Mouse (Mus musculus) spleen, postnatal 36 days (tissue): ENCODE data around the gene Zfp106.

Source experiments
- DNase-seq, 2 experiments: peaks; one replicate each; pipeline ENCODE4 v3.0.0; 2022; ENCODE audit warnings: low spot score in 2 of 2, mixed read lengths in 1 of 2

Zfp106 gene

DNA sequence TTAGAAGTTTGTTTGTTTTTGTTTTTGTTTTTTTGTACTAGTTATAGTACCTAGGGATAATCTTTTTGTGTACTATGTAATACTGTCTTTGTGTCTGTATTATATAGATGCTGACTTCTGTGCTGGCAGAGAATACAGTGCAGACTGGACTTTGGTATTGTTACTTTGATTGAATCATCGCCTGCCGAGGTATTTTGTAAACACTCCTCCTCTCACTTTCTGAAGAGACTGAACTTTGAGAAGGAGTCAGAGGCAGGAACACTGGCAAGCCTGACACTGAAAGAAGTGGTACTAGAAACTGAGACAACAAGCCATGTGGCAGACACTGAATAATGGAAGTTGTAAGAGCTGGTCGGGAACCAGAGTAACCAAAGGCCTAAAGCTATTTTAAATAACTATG, 6.8 kb downstream of the Zfp106 start:
- no peak for DNase-seq

DNA sequence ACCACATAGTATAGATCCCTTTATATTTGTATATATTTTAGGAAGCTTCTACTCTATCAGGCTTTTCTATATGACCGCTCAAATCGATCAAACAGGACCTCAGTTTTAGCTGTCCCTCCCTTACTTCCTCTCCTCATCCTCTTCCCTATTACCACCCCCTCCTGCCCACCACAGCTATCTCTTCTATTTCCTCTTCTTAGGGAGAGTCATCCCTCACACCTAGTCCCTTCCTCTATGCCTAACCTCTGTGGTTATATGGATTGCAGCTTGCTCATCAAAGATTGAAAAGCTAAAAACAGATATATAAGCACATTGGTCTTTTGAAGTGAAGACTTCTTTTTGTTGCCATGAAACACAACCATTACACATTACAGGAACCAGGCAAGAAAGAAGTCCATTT, 18.9 kb downstream of the Zfp106 start:
- no peak for DNase-seq

DNA sequence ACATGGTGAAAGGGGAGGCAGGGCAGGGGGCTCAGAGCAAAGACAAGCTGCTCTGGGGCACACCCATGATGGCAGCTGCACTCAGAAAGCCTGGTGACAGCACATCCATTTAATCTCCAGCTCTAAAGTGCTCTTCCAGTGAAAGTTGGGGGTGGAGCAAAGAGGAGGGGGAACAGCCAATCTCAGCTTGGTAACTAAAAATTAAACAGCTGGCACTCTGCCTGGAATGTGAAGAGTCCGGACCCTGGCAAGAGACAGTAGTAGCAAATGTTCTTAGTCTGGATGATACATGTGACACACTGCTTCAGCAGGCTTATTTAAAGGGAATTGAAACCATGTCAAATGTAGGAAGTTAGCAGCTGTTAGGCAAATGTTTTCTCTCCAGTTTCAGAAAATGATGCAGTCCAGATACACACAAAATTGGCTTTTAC, 23.9 kb downstream of the Zfp106 start:
- peak; percentile 48 to 63 for DNase-seq

DNA sequence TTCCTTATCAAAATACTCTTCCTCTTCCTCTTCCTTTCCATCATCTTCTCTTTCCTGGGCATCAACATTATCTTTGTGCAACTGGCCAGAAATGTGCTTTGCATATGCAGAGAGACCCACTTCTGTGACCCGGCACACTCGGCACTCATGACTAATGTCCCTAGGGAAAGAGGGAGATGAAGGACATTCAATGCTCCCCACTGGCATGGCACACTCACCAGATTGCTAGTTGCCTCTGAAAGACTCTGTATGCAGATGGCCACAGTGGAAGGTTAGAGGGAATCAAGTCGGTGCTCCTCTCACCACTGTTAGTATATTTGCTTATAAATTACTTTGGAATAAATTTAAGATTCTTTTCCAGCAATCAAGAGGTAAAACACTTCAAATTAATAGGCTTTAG, 24.3 kb downstream of the Zfp106 start:
- peak; percentile 4 to 6 for DNase-seq

- DNase-seq: no peak
These were observed 32.4 kb downstream of the Zfp106 start for GRCm38 (mm10) chr2:120531223-120531622.

DNA sequence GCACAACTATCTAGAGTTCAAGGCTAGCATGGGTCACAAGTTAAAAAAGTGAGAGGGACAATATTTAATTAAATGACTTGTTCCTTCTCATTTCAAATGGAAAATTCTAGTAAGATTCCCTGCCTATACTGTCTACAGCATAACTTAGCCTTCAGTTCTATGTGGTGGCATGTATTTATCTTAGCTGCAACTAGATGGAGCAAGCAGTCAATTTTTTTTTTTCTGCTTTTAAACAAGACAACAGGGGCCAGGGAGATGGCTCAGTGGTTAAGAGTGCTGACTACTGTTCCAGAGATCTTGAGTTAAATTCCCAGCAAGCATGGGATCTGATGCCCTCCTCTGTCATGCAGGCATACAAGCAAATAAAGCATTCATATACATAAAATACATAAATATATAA, 34.1 kb downstream of the Zfp106 start:
- DNase-seq: no peak

GRCm38 (mm10) chr2:120526771-120527170, 36.9 kb downstream of the Zfp106 start:
- DNase-seq: no peak

GRCm38 (mm10) chr2:120518547-120519210, 45.0 kb downstream of the Zfp106 start:
- DNase-seq: no peak

DNA sequence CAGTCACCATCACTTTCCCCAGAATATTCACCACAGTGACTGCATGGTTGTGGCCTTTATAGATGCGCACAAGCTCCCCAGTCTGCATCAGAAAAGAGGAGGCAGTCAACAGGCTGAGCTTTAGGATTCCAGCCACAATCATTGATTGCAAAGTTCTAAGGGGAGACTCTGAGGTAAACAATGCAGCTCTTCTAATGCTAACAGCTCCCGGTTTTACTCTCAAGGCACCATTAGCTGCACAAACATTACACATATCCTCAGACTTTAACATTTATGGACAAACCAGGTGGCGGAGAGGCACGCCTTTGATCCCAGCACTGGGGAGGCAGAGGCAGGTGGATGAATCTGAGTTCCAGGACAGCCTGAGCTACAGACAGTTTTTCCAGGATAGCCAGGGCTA, 49.5 kb downstream of the Zfp106 start:
- no peak for DNase-seq

DNA sequence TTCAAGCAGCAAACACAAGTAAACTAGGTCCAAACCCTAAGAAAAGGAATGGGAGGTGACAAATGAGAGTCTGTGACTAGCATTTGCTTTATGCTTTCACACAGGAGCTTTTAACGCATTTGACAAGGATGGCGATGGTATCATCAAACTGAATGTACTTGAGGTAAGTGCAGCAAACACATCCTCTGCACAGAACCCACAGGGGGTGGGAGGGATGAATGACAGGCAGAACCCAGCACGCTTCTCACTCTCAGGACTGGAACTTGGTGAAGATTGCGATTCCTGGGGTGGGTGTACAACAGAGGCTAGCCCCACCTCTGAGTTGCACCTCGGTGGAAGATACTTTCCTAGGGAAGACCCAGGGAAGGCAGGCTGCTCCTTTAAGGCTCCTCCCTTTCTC, 59.7 kb downstream of the Zfp106 start:
- DNase-seq: no peak

- DNase-seq: no peak
These were observed 60.5 kb downstream of the Zfp106 start for GRCm38 (mm10) chr2:120503094-120503493.

- no peak for DNase-seq
These were observed 61.0 kb downstream of the Zfp106 start for GRCm38 (mm10) chr2:120502605-120502990.

DNA sequence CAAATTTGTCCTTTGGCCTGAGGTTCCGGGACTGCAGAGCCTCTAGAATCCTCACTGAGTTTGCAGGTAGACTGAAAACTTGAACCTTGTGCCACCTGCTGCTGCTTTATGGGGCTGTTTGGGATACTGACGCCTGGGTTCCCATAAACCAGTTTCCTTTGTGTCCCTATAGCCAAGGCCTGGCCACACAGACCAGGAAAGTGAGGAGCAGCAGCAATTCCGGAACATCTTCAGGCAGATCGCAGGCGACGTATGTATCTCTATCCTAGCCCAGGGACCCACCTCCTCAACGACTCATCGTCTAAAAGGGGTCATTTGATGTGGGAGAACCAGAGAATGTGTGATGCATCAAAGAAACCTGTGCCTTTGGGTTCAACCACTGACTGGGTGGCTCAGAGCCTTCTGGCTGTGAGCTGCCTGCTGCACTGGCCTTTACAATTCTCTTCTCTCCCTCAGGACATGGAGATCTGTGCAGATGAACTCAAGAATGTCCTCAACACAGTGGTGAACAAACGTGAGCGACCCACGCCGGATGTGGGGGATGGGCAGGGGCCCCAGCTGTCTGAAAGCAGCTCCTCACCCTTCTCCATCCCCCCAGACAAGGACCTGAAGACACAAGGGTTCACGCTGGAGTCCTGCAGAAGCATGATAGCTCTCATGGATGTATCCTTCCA, 61.6 kb downstream of the Zfp106 start:
- DNase-seq: peak in 1 of 2 experiments; percentile 9

DNA sequence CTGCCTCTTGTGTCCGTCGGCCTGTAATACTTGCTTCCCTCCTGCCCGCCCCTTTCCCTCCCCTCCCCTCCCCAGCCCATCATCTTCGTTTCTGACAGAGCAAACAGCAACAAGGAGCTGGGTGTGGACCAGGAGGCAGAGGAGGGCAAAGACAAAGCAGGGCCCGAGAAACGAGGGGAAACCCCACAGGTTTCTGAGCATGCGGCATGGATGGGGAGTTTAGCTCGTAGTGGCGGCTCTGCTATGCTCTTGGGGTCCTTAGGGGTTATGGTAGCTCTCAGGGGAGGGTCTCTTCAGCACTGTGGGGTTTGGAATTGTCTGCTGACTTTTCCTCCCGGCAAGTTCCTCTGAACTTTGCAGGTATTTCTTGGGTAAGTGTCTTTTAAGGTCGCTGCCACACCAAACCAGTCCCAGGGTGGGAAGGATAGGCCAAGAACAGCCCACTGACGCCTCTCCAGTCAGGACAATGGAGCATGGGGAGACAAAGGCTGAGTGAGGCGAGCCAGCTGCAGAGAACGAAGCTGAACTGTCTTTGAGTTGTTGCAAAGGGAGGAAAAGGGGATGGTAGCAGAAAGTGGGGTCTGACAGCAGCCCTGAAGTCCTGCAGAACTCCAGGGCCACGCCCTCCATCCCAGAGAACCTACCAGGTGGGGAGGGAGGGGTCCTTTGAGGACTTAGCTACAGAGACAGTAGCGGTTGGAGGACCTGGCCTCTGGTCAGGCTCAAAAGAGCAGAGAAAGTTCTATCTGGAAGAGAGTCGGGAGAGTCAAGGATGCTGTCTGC, 62.3 kb downstream of the Zfp106 start:
- no peak for DNase-seq

DNA sequence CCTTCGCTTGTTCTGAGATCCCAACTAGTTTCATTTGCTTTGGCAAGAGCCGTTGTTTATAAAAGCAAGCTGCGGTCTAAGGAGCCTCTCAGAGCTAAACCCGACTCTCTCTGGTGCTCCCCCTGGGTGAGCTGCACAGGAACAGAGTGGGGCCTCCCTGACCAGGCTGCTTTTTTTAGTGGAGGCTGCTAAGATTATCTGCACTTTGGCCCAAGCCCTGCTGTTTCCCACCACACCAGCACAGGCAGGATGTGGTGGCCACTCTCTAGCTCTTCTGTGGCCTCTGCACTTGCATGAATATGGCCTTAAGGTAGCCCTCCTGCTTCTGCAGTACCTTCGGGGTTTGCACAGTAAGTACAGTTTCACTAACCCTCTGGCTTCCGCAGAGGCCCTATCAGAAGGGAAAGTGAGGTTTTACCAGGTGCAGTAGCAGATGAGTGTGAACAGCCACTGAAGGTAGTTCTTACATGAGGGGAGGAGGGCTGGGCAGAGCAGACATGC, 63.6 kb downstream of the Zfp106 start:
- peak; percentile 53 to 55 for DNase-seq

DNA sequence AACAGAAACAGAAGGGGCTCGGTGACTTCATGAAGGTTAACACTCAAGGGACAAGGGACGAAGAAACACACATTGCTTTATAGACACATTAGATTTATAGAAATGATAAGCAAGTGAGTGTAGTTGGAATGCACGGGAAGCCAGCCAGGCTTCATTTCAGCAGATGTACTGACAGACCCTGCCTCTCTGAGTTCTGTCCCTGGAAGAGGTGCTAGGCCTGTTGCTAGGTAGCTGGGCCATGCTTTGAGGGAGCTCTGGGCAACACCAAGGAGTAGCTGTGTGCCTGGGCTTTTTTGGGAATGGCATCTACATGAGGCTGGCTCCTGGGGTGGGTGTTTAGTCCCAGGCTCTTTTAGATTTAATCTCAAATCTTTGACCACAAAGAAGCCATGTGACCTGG, 67.1 kb downstream of the Zfp106 start:
- no peak for DNase-seq

DNA sequence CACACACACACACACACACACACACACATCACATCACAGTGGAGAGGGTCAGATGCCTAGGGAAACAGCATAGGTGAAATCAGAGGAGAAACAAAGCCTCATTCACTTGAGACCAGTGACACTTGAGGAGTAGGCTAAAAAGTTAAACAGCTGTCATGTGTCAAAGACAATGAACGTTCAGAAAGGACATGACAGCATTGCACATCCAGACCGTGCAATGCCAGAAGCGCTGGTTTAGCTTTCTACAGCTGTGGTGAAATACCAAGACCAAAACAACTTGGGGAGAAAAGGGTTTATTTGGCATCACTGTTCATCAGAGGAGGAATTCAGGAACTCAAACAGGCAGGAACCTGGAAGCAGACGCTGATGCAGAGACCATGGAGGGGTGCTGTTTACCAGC, 70.4 kb downstream of the Zfp106 start:
- DNase-seq: no peak

DNA sequence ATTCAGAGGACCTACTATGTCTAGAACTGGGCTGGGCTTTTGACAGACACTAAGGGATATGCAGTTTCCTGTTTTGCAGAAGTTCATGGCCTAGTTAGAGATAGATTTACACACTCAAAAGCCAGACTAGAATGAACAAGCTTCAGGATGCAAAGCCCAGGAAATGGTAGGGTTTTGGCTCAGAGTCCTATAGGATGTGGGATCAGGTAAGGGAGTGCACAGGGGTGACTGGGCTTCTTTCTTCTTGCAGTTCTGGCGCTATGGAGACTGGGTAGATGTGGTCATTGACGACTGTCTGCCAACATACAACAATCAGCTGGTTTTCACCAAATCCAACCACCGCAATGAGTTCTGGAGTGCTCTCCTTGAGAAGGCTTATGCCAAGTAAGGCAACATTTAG, 79.4 kb downstream of the Zfp106 start:
- no peak for DNase-seq

GRCm38 (mm10) chr2:120482506-120483389, 80.9 kb downstream of the Zfp106 start:
- no peak for DNase-seq

- no peak for DNase-seq
These were observed 81.7 kb downstream of the Zfp106 start for GRCm38 (mm10) chr2:120481921-120482320.

- DNase-seq: peak; percentile 61 to 71
These were observed 85.0 kb downstream of the Zfp106 start for GRCm38 (mm10) chr2:120478600-120478999.
